Mouse (Mus musculus) left cerebral cortex, adult 2 months (tissue): ENCODE measurements around the gene Pdzrn3. TPM values are rescaled to one million over a fixed set of nuclear protein-coding genes. Genes with fewer than 3 reads are reported as not detected.
A peak's percentile ranks its signal among the peaks of the same experiment; 100 is the strongest.

ENCODE experiments used
- DNase-seq, 2 experiments: peaks; one replicate each; pipeline ENCODE4 v3.0.0; 2021 to 2022; ENCODE audit warnings: low spot score in 2 of 2, mixed read lengths in 1 of 2; ENCODE audit errors: extremely low spot score in 1 of 2
- H3K27ac ChIP-seq: fragments of 200-600 bp; 2 replicates; pipeline ENCODE4 v1.8.1; 2022
- H3K4me3 ChIP-seq: fragments of 200-600 bp; 2 replicates; pipeline ENCODE4 v1.8.1; 2022
- CTCF ChIP-seq: fragments of 200-600 bp; IDR thresholded peaks from 2 replicates; pipeline ENCODE4 v1.8.1; 2022; ENCODE audit warnings: antibody characterized with exemption, mild to moderate bottlenecking, moderate library complexity
- intact Hi-C: fragments of 180-260 bp; cut with DNase I; formaldehyde crosslinking; loops from one replicate; pipeline ENCODE4 v1.15.1; 2025
- total RNA-seq, 2 experiments: library from RNA; stranded (reverse); gene quantifications; 2 replicates each; pipeline ENCODE4 v1.2.3; 2021

Gene Pdzrn3
- total RNA-seq, 2 experiments from 2014 or later = 47.9 to 50.8 TPM

- DNase-seq = no peak
- intact Hi-C loops = no loop called here
Observed at GRCm38 (mm10) chr6:101320386-101320785, 57.3 kb downstream of the Pdzrn3 start.

GRCm38 (mm10) chr6:101319374-101319967 is 58.2 kb downstream of the Pdzrn3 start:
- TF ChIP-seq CTCF = no peak
- no peak overlapping the region for H3K4me3 ChIP-seq
- peak overlapping the region; percentile 80 for H3K27ac ChIP-seq
- DNase-seq = no peak
- intact Hi-C loops = no loop called here

More at GRCm38 (mm10) chr6:101320386-101320785, 57.3 kb downstream of the Pdzrn3 start:
- no peak for TF ChIP-seq CTCF
- Histone ChIP-seq H3K4me3 (no peak overlapping the region), H3K27ac (no peak overlapping the region)

- intact Hi-C loops = no loop called here
- TF ChIP-seq CTCF = no peak
- H3K4me3 ChIP-seq = no peak overlapping the region
- DNase-seq = no peak
- H3K27ac ChIP-seq = peak overlapping the region; percentile 63
Observed at GRCm38 (mm10) chr6:101318530-101318929, 59.2 kb downstream of the Pdzrn3 start.

GRCm38 (mm10) chr6:101311446-101311845 is 66.3 kb downstream of the Pdzrn3 start:
- TF ChIP-seq CTCF = no peak
- no peak for DNase-seq
- intact Hi-C loops = no loop called here
- Histone ChIP-seq H3K27ac (no peak overlapping the region), H3K4me3 (no peak overlapping the region)

GRCm38 (mm10) chr6:101310491-101310890 is 67.2 kb downstream of the Pdzrn3 start:
- peak in 1 of 2 experiments; percentile 37 for DNase-seq
- no peak overlapping the region for H3K4me3 ChIP-seq
- no peak for TF ChIP-seq CTCF
- intact Hi-C loops = no loop called here
- peak overlapping the region; percentile 32; the same call in 1 of the 2 replicates for H3K27ac ChIP-seq

- intact Hi-C loops = no loop called here
- peak; percentile 43 to 50 for DNase-seq
- no peak overlapping the region for H3K4me3 ChIP-seq
- TF ChIP-seq CTCF = no peak
- peak overlapping the region; percentile 45 for H3K27ac ChIP-seq
Observed at GRCm38 (mm10) chr6:101307964-101308531, 69.6 kb downstream of the Pdzrn3 start.

- intact Hi-C loops = no loop called here
- no peak for TF ChIP-seq CTCF
Observed at GRCm38 (mm10) chr6:101306834-101307233, 70.9 kb downstream of the Pdzrn3 start.

GRCm38 (mm10) chr6:101305543-101305942 is 72.2 kb downstream of the Pdzrn3 start:
- Histone ChIP-seq H3K27ac (no peak overlapping the region; the same call in 1 of the 2 replicates), H3K4me3 (no peak overlapping the region)
- no peak for TF ChIP-seq CTCF
- intact Hi-C loops = no loop called here
- no peak for DNase-seq

More at GRCm38 (mm10) chr6:101306834-101307233, 70.9 kb downstream of the Pdzrn3 start:
- peak in 1 of 2 experiments; percentile 39 for DNase-seq
- Histone ChIP-seq H3K27ac (peak overlapping the region; percentile 28; the same call in 1 of the 2 replicates), H3K4me3 (no peak overlapping the region)

- intact Hi-C loops = no loop called here
- TF ChIP-seq CTCF = no peak
- Histone ChIP-seq H3K4me3 (no peak overlapping the region), H3K27ac (no peak overlapping the region)
- DNase-seq = peak in 1 of 2 experiments; percentile 55
Observed at GRCm38 (mm10) chr6:101303959-101304738, 73.5 kb downstream of the Pdzrn3 start.

GRCm38 (mm10) chr6:101303501-101303900 is 74.2 kb downstream of the Pdzrn3 start:
- intact Hi-C loops = no loop called here
- no peak for TF ChIP-seq CTCF
- DNase-seq = no peak

GRCm38 (mm10) chr6:101301154-101301553 is 76.5 kb downstream of the Pdzrn3 start:
- no peak for TF ChIP-seq CTCF
- H3K4me3 ChIP-seq = no peak overlapping the region
- H3K27ac ChIP-seq = no peak overlapping the region
- no peak for DNase-seq
- intact Hi-C loops = no loop called here

More at GRCm38 (mm10) chr6:101303501-101303900, 74.2 kb downstream of the Pdzrn3 start:
- Histone ChIP-seq H3K27ac (no peak overlapping the region), H3K4me3 (no peak overlapping the region)

GRCm38 (mm10) chr6:101299434-101299833 is 78.3 kb downstream of the Pdzrn3 start:
- intact Hi-C loops = no loop called here

More at GRCm38 (mm10) chr6:101299434-101299833, 78.3 kb downstream of the Pdzrn3 start:
- Histone ChIP-seq H3K4me3 (no peak overlapping the region), H3K27ac (peak overlapping the region; percentile 45; the same call in 1 of the 2 replicates)
- no peak for TF ChIP-seq CTCF
- DNase-seq = no peak
